Mouse (Mus musculus) midbrain, embryonic 11.5 days (tissue): ENCODE measurements around the gene Gabbr2. TPM values are rescaled to one million over a fixed set of nuclear protein-coding genes. Genes with fewer than 3 reads are reported as not detected.

ENCODE experiments used
- ATAC-seq: fragments of 200-750 bp; cut with Nextera tagmentation; 2 replicates; pipeline ENCODE4 v1.8.0; 2017; ENCODE audit warnings: moderate TSS enrichment, moderate library complexity; ENCODE audit not compliant: low FRiP score
- DNase-seq: peaks from one replicate; pipeline ENCODE4 v3.0.0; 2015; ENCODE audit warnings: low spot score; ENCODE audit errors: missing footprints
- H3K27ac ChIP-seq: fragments of 300-500 bp; sonication (generic); 2 replicates; pipeline ENCODE4 v1.5.1; 2014; ENCODE audit warnings: low read depth, low read length
- H3K27me3 ChIP-seq: fragments of 300-500 bp; sonication (generic); 2 replicates; pipeline ENCODE4 v1.6.1; 2014; ENCODE audit warnings: mild to moderate bottlenecking, low read length, moderate library complexity, mixed read lengths; ENCODE audit not compliant: control insufficient read depth, insufficient read depth
- H3K36me3 ChIP-seq: fragments of 300-500 bp; sonication (generic); 2 replicates; pipeline ENCODE4 v1.6.1; 2014; ENCODE audit warnings: mild to moderate bottlenecking, low read length, moderate library complexity, mixed read lengths; ENCODE audit not compliant: control insufficient read depth, insufficient read depth
- H3K4me1 ChIP-seq: fragments of 300-500 bp; sonication (generic); 2 replicates; pipeline ENCODE4 v1.6.1; 2014; ENCODE audit warnings: low read length; ENCODE audit not compliant: control insufficient read depth, insufficient read depth
- H3K4me2 ChIP-seq: fragments of 300-500 bp; sonication (generic); 2 replicates; pipeline ENCODE4 v1.6.1; 2014; ENCODE audit warnings: mild to moderate bottlenecking, moderate library complexity
- H3K4me3 ChIP-seq: fragments of 300-500 bp; sonication (generic); 2 replicates; pipeline ENCODE4 v1.5.1; 2014; ENCODE audit warnings: low read depth, low read length
- H3K9ac ChIP-seq: fragments of 300-500 bp; sonication (generic); 2 replicates; pipeline ENCODE4 v1.6.1; 2014; ENCODE audit warnings: low read length
- H3K9me3 ChIP-seq: fragments of 300-500 bp; sonication (generic); 2 replicates; pipeline ENCODE4 v1.6.1; 2016; ENCODE audit warnings: low read length; ENCODE audit not compliant: control insufficient read depth
- WGBS: fragments of 180-500 bp; shearing (Covaris S2); extraction: QIAGEN DNeasy Blood & Tissue Kit; methylation state at CpG from one replicate; pipeline ENCODE4 v1.1.7; 2014; 5-methylcytosine and 5-hydroxymethylcytosine counted together
- polyA plus RNA-seq: library from polyadenylated mRNA; unstranded; fragments of >200 nt; fragmentation: Nextera tagmentation; extraction: Ambion mirVana; gene quantifications from 2 replicates; pipeline ENCODE4 v1.2.1, GENCODE M21; 2014

The Gabbr2 gene
- polyA plus RNA-seq, 1 experiment from 2014 or later: 0.38 TPM

- H3K27ac ChIP-seq: no peak overlapping the region
- ATAC-seq: no peak
- no peak for DNase-seq
- H3K4me3 ChIP-seq: no peak overlapping the region; the same call in 1 of the 2 replicates
- H3K36me3 ChIP-seq: no peaks in the 10 kb centered on the region
- 72% methylated on average over 23 of the region's 23 CpGs for WGBS
- H3K4me2 ChIP-seq: no peak overlapping the region
- no peaks in the 10 kb centered on the region; the same call in 1 of the 2 replicates for H3K4me1 ChIP-seq
- H3K9me3 ChIP-seq: no peaks in the 10 kb centered on the region
- H3K27me3 ChIP-seq: no peaks in the 10 kb centered on the region
- no peak overlapping the region for H3K9ac ChIP-seq
Measured at GRCm38 (mm10) chr4:46854686-46855385, 136.8 kb downstream of the Gabbr2 start.

DNA sequence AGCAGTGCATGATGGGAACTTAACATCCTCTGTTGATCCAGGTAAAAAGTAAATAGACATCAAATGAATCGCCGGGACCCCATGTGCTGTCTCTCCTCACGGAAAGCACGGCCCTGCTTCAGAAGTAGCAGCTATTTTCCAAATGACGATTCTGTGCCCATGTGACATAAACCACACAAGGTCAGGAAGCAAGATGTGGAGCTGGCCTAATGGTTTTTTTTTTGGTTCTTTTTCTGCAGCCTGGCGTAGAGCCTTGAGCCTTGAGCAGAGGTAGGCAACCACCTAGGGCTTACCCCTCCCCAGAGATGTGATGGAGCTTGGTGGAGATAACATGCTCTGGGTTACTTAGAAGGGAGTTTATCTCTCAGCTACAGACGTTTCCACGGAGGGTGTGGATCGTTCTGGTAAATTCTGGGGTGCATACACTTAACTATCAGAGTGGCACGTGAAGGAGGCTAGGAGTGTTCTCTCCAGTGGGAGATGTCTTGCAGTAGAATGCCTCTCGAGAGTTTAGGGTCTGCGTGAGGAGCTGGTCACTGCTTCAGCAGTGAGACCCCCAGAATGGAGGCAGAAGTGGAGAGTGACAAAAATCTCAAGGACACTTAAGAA, 137.7 kb downstream of the Gabbr2 start:
- no peaks in the 10 kb centered on the region for H3K9me3 ChIP-seq
- H3K4me2 ChIP-seq: no peak overlapping the region
- no peaks in the 10 kb centered on the region for H3K27me3 ChIP-seq
- H3K4me1 ChIP-seq: no peaks in the 10 kb centered on the region; the same call in 1 of the 2 replicates
- H3K27ac ChIP-seq: no peak overlapping the region
- no peak overlapping the region for H3K4me3 ChIP-seq
- 89% methylated on average over 12 of the region's 12 CpGs for WGBS
- no peak overlapping the region for H3K9ac ChIP-seq
- DNase-seq (no peak), ATAC-seq (no peak)
- no peaks in the 10 kb centered on the region for H3K36me3 ChIP-seq

- Histone ChIP-seq H3K4me1 (no peaks in the 10 kb centered on the region), H3K36me3 (no peaks in the 10 kb centered on the region)
- DNase-seq: no peak
Measured at GRCm38 (mm10) chr4:46847745-46848144, 143.9 kb downstream of the Gabbr2 start.

DNA sequence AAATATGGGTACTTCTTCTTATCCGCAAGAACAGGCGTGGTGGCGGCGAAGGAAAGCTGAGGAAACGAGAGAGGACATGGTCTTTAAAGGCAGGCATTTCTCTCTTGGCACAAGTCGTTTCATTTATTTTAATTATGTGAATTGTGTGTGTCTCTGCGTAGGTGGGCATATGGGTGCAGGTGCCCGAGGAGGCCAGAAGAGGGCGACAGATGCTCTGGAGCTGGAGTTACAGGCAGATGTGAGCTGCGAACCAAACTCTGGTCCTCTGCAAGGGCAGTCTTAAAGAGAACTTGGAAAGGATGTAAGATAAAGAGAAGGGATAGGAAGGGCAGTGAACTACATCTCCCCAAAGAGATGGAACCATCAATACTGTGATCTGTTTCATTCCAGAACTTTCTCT, 145.3 kb downstream of the Gabbr2 start:
- DNase-seq (no peak), ATAC-seq (no peak)
- no peaks in the 10 kb centered on the region; the same call in 1 of the 2 replicates for H3K9me3 ChIP-seq
- H3K4me1 ChIP-seq: no peaks in the 10 kb centered on the region
- H3K27ac ChIP-seq: no peak overlapping the region
- no peak overlapping the region for H3K4me3 ChIP-seq
- no peak overlapping the region for H3K9ac ChIP-seq
- H3K36me3 ChIP-seq: no peaks in the 10 kb centered on the region
- no peak overlapping the region for H3K4me2 ChIP-seq
- H3K27me3 ChIP-seq: no peaks in the 10 kb centered on the region
- WGBS: 92% methylated on average over 10 of the region's 10 CpGs

More at GRCm38 (mm10) chr4:46847745-46848144, 143.9 kb downstream of the Gabbr2 start:
- Histone ChIP-seq H3K4me2 (no peak overlapping the region), H3K9ac (no peak overlapping the region), H3K9me3 (no peaks in the 10 kb centered on the region; the same call in 1 of the 2 replicates), H3K27me3 (no peaks in the 10 kb centered on the region), H3K4me3 (no peak overlapping the region), H3K27ac (no peak overlapping the region)
- no peak for ATAC-seq

DNA sequence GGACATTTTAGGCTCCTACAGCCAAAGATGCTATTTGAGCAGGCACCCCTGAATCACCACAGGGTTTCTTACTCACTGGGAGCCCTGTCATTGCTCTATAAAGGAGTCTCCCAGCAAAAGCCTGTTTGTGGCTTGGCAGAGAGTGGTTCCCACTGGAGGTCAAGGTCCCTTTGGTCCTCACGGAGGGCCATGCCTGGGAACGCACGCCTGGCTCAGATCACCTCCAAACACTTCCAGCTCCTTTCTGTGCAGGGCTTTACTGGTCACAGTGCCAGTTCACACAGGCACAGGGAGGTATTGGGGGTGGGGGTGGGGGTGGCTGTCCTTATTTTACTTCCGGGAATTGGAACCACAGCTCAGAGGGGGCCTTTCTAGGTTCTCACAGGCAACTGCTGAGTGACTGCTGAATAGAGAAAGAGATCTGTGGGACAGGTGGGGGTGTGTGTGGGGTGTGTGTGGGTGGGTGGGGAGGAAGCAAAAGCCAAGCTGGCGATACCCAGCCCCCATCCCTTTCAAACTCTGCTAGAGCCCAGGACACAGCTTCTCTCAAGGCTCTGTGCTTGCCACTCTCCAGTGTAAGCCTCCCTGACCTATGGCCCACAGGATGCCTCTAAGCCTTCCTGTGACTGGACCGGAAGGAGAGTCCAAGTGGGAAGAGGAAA, 146.6 kb downstream of the Gabbr2 start:
- Histone ChIP-seq H3K9ac (no peak overlapping the region), H3K27me3 (no peaks in the 10 kb centered on the region), H3K4me3 (no peak overlapping the region), H3K36me3 (no peaks in the 10 kb centered on the region), H3K4me1 (no peaks in the 10 kb centered on the region), H3K27ac (no peak overlapping the region), H3K4me2 (no peak overlapping the region), H3K9me3 (no peaks in the 10 kb centered on the region; the same call in 1 of the 2 replicates)
- no peak for ATAC-seq
- DNase-seq: no peak
- 73% methylated on average over 6 of the region's 6 CpGs for WGBS

GRCm38 (mm10) chr4:46844567-46844966, 147.1 kb downstream of the Gabbr2 start:
- DNase-seq (no peak), ATAC-seq (no peak)
- H3K9me3 ChIP-seq: no peaks in the 10 kb centered on the region; the same call in 1 of the 2 replicates
- H3K4me3 ChIP-seq: no peak overlapping the region
- no peaks in the 10 kb centered on the region for H3K27me3 ChIP-seq
- H3K4me2 ChIP-seq: no peak overlapping the region
- H3K27ac ChIP-seq: no peak overlapping the region
- no peaks in the 10 kb centered on the region for H3K4me1 ChIP-seq
- no peak overlapping the region for H3K9ac ChIP-seq
- WGBS: 84% methylated on average over 5 of the region's 5 CpGs
- no peaks in the 10 kb centered on the region for H3K36me3 ChIP-seq

- H3K9ac ChIP-seq: no peak overlapping the region
- no peak overlapping the region for H3K4me2 ChIP-seq
- no peak for DNase-seq
- WGBS: 88% methylated on average over 7 of the region's 7 CpGs
- no peaks in the 10 kb centered on the region for H3K4me1 ChIP-seq
- H3K4me3 ChIP-seq: no peak overlapping the region
- no peaks in the 10 kb centered on the region; the same call in 1 of the 2 replicates for H3K9me3 ChIP-seq
- no peaks in the 10 kb centered on the region for H3K36me3 ChIP-seq
- H3K27ac ChIP-seq: no peak overlapping the region
- no peaks in the 10 kb centered on the region for H3K27me3 ChIP-seq
- no peak for ATAC-seq
Measured at GRCm38 (mm10) chr4:46842596-46842995, 149.1 kb downstream of the Gabbr2 start.

GRCm38 (mm10) chr4:46840146-46840545, 151.5 kb downstream of the Gabbr2 start:
- no peak overlapping the region for H3K4me3 ChIP-seq
- no peak overlapping the region for H3K4me2 ChIP-seq
- no peak for DNase-seq
- H3K27me3 ChIP-seq: no peaks in the 10 kb centered on the region
- H3K9me3 ChIP-seq: no peaks in the 10 kb centered on the region
- H3K4me1 ChIP-seq: no peaks in the 10 kb centered on the region
- H3K9ac ChIP-seq: no peak overlapping the region
- ATAC-seq: no peak
- no peaks in the 10 kb centered on the region for H3K36me3 ChIP-seq
- H3K27ac ChIP-seq: no peak overlapping the region
- 84% methylated on average over 6 of the region's 6 CpGs for WGBS

GRCm38 (mm10) chr4:46837362-46837761, 154.3 kb downstream of the Gabbr2 start:
- Histone ChIP-seq H3K9ac (no peak overlapping the region), H3K36me3 (no peaks in the 10 kb centered on the region), H3K9me3 (no peaks in the 10 kb centered on the region), H3K4me3 (no peak overlapping the region), H3K4me2 (no peak overlapping the region), H3K4me1 (no peaks in the 10 kb centered on the region), H3K27me3 (no peaks in the 10 kb centered on the region), H3K27ac (no peak overlapping the region)
- 86% methylated on average over 7 of the region's 7 CpGs for WGBS
- no peak for ATAC-seq
- DNase-seq: no peak
